Comparison of ENCODE assay signal across 15 mouse cellular contexts in the genomic region with DNA sequence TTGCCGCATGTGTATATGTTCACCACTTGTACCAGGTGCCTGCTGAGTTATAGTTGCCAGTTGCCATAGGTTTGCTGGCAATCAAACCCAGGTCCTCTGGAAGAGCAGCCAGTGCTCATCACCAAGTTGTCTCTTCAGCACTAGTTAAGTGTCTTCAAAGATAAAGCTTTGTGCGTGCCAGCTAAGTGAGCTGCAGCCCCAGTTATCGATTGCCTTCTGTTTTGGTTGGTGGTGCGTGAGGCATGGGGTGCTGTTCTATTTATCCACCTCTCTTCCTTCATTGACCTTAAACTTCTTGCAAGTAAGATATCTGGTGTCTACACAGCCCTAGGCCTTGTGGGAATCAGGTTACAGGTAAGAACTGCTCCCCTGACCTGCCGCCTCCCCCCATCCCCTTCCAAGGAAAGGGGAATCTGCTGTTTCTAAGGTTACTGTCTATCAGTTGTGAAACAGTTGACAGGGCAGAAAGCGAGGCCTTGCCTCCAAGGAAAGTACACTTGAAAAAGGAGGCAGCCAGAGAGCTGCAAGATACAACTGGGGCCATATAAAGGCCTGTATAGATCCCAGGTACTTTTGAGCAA.
DNase-seq lines count a peak whose midpoint lies in the region; ATAC-seq and TF ChIP-seq lines count a peak whose summit lies in the region.
"Had no signal": no experiment of that assay in that cellular context is flagged by ENCODE, and none has a peak within 500 bp of the region (broad histone marks: within the 10 kb centered on the region; RNA-seq: fewer than 3 reads in every experiment).

No protein-coding gene starts in this region.

- no peak overlapping the region for H3K4me3 ChIP-seq in left cerebral cortex, adult 2 months
- H3K4me3 ChIP-seq in liver, embryonic 13.5 days (replicated peaks): no peak overlapping the region
- H3K4me3 ChIP-seq: forebrain, embryonic 15.5 days; hindbrain, embryonic 10.5 days; limb, embryonic 15.5 days; midbrain, embryonic 15.5 days; neural tube, embryonic 13.5 days had no signal

- H3K27ac ChIP-seq in left cerebral cortex, adult 2 months: peak overlapping the region; percentile 57; the same call in 1 of the 2 replicates
- peak overlapping the region; percentile 70 for H3K27ac ChIP-seq in liver, embryonic 13.5 days
- H3K27ac ChIP-seq: forebrain, embryonic 15.5 days; hindbrain, embryonic 10.5 days; limb, embryonic 15.5 days; midbrain, embryonic 15.5 days; neural tube, embryonic 13.5 days had no signal

- peak; percentile 66 for ATAC-seq in liver, embryonic 13.5 days (ENCODE audit: low read depth)
- ATAC-seq in monocyte, adult 5-6 weeks (replicated peaks; ENCODE audit: insufficient number of reproducible peaks, low FRiP score, low TSS enrichment, poor library complexity, severe bottlenecking): no peak
- ATAC-seq: forebrain, embryonic 15.5 days; midbrain, embryonic 15.5 days had no signal

- H3K4me2 ChIP-seq in liver, embryonic 13.5 days: peak overlapping the region; percentile 32
- H3K4me2 ChIP-seq: forebrain, embryonic 15.5 days; limb, embryonic 15.5 days; midbrain, embryonic 15.5 days; neural tube, embryonic 13.5 days had no signal

- no peaks in the 10 kb centered on the region for H3K27me3 ChIP-seq in liver, embryonic 13.5 days
- H3K27me3 ChIP-seq: forebrain, embryonic 15.5 days; limb, embryonic 15.5 days had no signal

- DNase-seq in embryo, embryonic 10 days (ENCODE audit: low spot score): peak; percentile 24
- DNase-seq in embryo, embryonic 9.5 days (ENCODE audit: extremely low spot score): no peak
- no peak for DNase-seq in left cerebral cortex, adult 2 months (ENCODE audit: extremely low spot score in 1 of 2, low spot score in 2 of 2)
- DNase-seq in left cerebral cortex, postnatal 10 days (ENCODE audit: extremely low spot score in 1 of 2, low spot score in 2 of 2): no peak
- DNase-seq in liver, embryonic 13.5 days: peak; percentile 35
- DNase-seq in yolk sac, embryonic 10.5 days (ENCODE audit: low spot score): peak; percentile 53
- no peak for DNase-seq in urinary bladder, postnatal 14 days (ENCODE audit: low spot score)
- DNase-seq: thymus, postnatal 36 days had no signal

- no peaks in the 10 kb centered on the region for H3K9me3 ChIP-seq in liver, embryonic 13.5 days (replicated peaks)
- H3K9me3 ChIP-seq: forebrain, embryonic 15.5 days; G1E; hindbrain, embryonic 10.5 days; limb, embryonic 15.5 days; midbrain, embryonic 15.5 days; neural tube, embryonic 13.5 days had no signal

- peaks cover 93% of the 10 kb centered on the region for H3K4me1 ChIP-seq in liver, embryonic 13.5 days (replicated peaks)

- no peak overlapping the region for H3K9ac ChIP-seq in liver, embryonic 13.5 days
- H3K9ac ChIP-seq: forebrain, embryonic 15.5 days; limb, embryonic 15.5 days; midbrain, embryonic 15.5 days; neural tube, embryonic 13.5 days had no signal

- H3K36me3 ChIP-seq in liver, embryonic 13.5 days: no peaks in the 10 kb centered on the region
- H3K36me3 ChIP-seq: forebrain, embryonic 15.5 days; hindbrain, embryonic 10.5 days; limb, embryonic 15.5 days; midbrain, embryonic 15.5 days; neural tube, embryonic 13.5 days had no signal

- intact Hi-C loops in left cerebral cortex, adult 2 months (cut with DNase I): loop anchor here (2.0 kb wide), 1 partner anchor 36 kb away; no protein-coding TSS in a partner anchor
- intact Hi-C loops in left cerebral cortex, postnatal 10 days (cut with DNase I): no loop called here

- TF ChIP-seq CTCF in left cerebral cortex, adult 2 months (IDR thresholded peaks at IDR 0.05): no peak

- 38% methylated on average over 6 of the region's 6 CpGs for WGBS in liver, embryonic 13.5 days (ENCODE audit: insufficient replicate concordance)

Comparison
In these comparisons a context has a peak if more than half of its experiments do, and no peak if none do; other contexts are left out.
1. DNase-seq: peak in embryo, embryonic 10 days (single experiment), liver, embryonic 13.5 days (single experiment) and yolk sac, embryonic 10.5 days (single experiment); none in embryo, embryonic 9.5 days (single experiment), left cerebral cortex, adult 2 months (0 of 2), left cerebral cortex, postnatal 10 days (0 of 2) and urinary bladder, postnatal 14 days (single experiment).